Mouse (Mus musculus): ENCODE measurements around the gene Kdm2a. TPM values are rescaled to one million over a fixed set of nuclear protein-coding genes. Genes with fewer than 3 reads are reported as not detected.

The Kdm2a gene
- polyA plus RNA-seq, 1 experiment = 98.9 TPM

DNA sequence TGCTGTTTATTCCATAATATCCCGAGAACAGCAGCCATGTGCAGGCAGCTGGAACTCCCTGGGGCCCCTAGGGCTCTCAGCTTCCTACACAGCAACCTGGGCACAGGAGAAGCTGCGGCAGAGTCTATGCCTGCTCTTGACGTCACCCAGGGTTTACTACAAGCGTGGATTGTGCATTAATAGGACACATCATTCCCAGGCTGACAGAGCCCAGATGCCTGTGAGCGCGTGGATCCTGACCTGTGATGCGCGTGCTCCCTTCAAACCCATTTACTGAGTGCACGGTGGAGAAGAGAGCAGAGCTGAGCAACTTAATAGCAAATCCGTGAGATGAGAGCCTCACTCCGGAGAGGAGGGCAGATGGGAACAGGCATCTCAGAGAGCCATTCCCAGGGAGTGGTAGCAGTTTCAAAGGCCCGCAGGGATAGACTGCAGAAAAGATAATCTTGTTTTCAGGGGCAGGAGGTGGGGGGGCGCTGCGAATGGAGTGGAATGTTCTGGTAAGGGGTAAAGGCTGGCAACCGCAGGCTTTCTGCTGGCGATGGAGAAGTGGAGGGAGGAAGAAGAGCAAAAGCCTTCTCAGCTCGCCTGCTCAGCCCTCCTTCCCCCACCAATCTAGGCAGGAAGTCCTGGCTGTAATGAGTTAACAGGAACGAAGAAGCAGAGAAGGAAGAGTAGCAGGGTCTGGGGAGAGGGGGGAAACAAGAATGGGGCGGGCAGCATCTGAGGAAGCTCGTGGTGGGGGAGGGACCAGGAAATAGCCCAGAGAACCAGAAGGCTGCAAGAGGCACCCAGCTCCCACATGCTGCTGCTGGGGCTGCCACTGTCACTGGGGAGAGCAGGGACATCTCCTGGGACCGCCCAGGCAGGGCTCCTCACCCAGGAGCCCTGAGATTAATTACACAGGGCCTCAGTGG, 96.1 kb downstream of the Kdm2a start:
- Histone ChIP-seq H3K36me3 (ENCODE audit: control insufficient read depth, insufficient read depth, low read length) (peaks cover 6% of the 10 kb centered on the region; the same call in 1 of the 2 replicates), H3K27me3 (ENCODE audit: control insufficient read depth, insufficient read depth, low read length) (no peaks in the 10 kb centered on the region), H3K27ac (ENCODE audit: insufficient read depth, low read length) (peak overlapping the region; percentile 99), H3K4me3 (ENCODE audit: extremely low read depth, insufficient read depth, insufficient read length) (peak overlapping the region; percentile 51), H3K4me1 (ENCODE audit: control insufficient read depth, insufficient read depth, insufficient read length) (peaks cover 57% of the 10 kb centered on the region; the same call in 1 of the 2 replicates)
- peak in 1 of 2 experiments; percentile 87 for DNase-seq (ENCODE audit: low read depth in 1 of 2, low spot score in 2 of 2)
- TF ChIP-seq CTCF (IDR thresholded peaks at IDR 0.05; ENCODE audit: extremely low read depth, insufficient read depth, insufficient read length, insufficient replicate concordance) = no peak
- TF ChIP-seq POLR2A (IDR thresholded peaks at IDR 0.05; ENCODE audit: low read depth, low read length) = peak; percentile 69
- 10% methylated on average over 21 of the region's 21 CpGs for WGBS

DNA sequence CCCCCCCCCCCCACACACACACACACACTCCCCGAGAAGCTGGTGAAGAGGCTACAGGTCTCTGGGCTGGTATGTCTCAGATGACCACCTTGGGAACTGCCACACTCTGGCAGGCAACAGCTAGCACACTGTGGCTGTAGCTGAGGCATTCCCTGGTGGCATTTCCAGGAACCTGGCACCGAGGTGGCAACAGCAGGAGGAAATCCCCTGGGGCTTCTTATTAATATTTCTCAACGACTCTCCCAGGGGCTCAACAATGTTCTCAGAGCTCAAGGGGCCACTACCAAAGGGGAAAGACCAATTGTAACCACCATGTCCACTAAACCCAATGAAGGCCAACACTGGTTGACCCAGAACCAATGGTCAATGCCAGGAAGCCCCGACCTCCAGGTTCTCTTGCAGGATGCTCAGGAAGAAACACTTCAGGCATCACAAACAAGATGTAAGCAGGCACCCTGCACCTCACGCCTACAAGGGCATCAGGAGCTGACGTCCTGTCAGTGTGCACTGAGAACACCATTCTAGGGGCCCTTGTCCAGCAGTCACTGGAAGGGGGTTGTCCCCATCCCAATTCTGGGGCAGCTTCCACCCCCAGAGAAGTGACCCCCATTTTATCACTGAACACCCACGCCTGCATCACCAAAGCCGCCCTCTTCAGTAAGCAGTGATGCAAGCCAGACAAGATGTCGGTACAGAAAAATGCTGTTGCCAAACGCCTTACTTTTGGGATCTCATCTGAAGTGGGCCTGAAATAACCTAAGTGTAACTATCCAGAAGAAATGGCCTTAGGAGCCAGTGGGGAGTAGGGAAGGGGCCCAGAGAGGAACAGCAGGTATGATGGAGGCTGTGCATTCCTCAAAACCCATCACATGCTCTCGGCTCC, 97.0 kb downstream of the Kdm2a start:
- Histone ChIP-seq H3K4me1 (ENCODE audit: control insufficient read depth, insufficient read depth, insufficient read length) (peaks cover 61% of the 10 kb centered on the region; the same call in 1 of the 2 replicates), H3K36me3 (ENCODE audit: control insufficient read depth, insufficient read depth, low read length) (peaks cover 8% of the 10 kb centered on the region; the same call in 1 of the 2 replicates), H3K4me3 (ENCODE audit: extremely low read depth, insufficient read depth, insufficient read length) (peak overlapping the region; percentile 51), H3K27me3 (ENCODE audit: control insufficient read depth, insufficient read depth, low read length) (no peaks in the 10 kb centered on the region), H3K27ac (ENCODE audit: insufficient read depth, low read length) (peak overlapping the region; percentile 94)
- no peak for TF ChIP-seq CTCF (IDR thresholded peaks at IDR 0.05; ENCODE audit: extremely low read depth, insufficient read depth, insufficient read length, insufficient replicate concordance)
- TF ChIP-seq POLR2A (IDR thresholded peaks at IDR 0.05; ENCODE audit: low read depth, low read length) = no peak
- WGBS = 18% methylated on average over 11 of the region's 11 CpGs
- peak in 1 of 2 experiments; percentile 6 for DNase-seq (ENCODE audit: low read depth in 1 of 2, low spot score in 2 of 2)

DNA sequence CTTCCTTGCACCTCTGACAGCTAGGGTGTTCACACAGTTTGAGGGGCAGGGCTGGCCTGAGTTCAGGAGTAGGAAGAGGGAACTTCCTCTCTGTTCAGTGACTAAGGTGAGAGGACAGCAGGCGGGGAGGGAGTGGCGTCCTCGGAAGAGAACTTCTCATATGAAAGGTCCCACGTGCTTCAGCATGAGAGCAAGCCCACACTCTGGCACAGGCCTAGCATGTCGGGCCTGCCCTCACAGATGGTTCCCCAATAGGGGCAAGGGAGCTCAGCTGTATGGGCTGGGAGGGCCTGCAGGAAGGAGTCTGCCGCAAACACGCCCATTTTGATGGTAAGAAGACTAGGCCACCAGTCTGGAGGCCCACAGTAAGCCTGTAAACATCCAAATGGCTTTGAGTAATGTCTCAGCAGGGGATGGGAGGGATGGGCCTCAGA, 97.8 kb downstream of the Kdm2a start:
- peak overlapping the region; percentile 94 for H3K27ac ChIP-seq (ENCODE audit: insufficient read depth, low read length)
- peak overlapping the region; percentile 31; the same call in 1 of the 2 replicates for H3K4me3 ChIP-seq (ENCODE audit: extremely low read depth, insufficient read depth, insufficient read length)
- H3K27me3 ChIP-seq (ENCODE audit: control insufficient read depth, insufficient read depth, low read length) = no peaks in the 10 kb centered on the region
- WGBS = 4% methylated on average over 7 of the region's 7 CpGs
- H3K36me3 ChIP-seq (ENCODE audit: control insufficient read depth, insufficient read depth, low read length) = peaks cover 11% of the 10 kb centered on the region
- peak; percentile 87 to 91 for DNase-seq (ENCODE audit: low read depth in 1 of 2, low spot score in 2 of 2)
- peaks cover 66% of the 10 kb centered on the region; the same call in 1 of the 2 replicates for H3K4me1 ChIP-seq (ENCODE audit: control insufficient read depth, insufficient read depth, insufficient read length)
- peak; percentile 16 for TF ChIP-seq POLR2A (IDR thresholded peaks at IDR 0.05; ENCODE audit: low read depth, low read length)
- no peak for TF ChIP-seq CTCF (IDR thresholded peaks at IDR 0.05; ENCODE audit: extremely low read depth, insufficient read depth, insufficient read length, insufficient replicate concordance)

DNA sequence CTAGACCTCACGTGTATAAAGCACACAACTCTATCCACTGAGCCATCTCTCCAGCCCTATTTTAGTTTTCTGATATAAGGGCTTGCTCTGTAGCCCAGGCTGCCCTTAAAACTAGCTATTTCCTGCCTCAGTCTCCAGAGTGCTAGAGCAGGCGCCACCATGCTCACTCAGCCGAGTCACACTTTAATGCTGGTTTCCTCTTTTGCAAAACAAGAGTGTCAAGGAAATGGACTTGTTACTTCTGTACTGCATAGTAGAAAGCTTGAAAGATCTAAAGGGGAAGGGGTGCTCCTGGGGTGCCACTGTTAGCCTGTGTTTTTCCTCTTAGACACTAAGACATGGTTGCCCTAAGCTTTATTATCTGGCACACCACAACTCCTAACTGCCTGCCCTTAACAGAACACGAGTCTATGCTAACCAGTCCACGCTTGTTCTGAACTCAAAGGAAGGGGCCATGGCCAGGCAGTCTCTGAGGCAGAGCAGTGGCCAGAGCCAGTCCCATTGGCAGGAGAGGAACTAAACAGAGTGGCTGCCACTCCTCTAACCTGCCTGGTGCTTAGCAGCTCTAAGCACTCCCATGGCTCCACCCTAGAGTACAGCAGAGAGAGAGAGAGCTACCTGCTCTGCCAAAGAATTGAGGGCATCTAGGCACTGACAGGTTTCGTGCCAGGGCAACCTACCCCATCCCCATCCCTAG, 98.4 kb downstream of the Kdm2a start:
- peak; percentile 58 to 78 for DNase-seq (ENCODE audit: low read depth in 1 of 2, low spot score in 2 of 2)
- WGBS = 13% methylated on average over 6 of the region's 6 CpGs
- TF ChIP-seq CTCF (IDR thresholded peaks at IDR 0.05; ENCODE audit: extremely low read depth, insufficient read depth, insufficient read length, insufficient replicate concordance) (no peak), POLR2A (IDR thresholded peaks at IDR 0.05; ENCODE audit: low read depth, low read length) (peak; percentile 31; the same call in 1 of the 2 replicates)
- Histone ChIP-seq H3K27me3 (ENCODE audit: control insufficient read depth, insufficient read depth, low read length) (no peaks in the 10 kb centered on the region), H3K27ac (ENCODE audit: insufficient read depth, low read length) (peak overlapping the region; percentile 94), H3K4me1 (ENCODE audit: control insufficient read depth, insufficient read depth, insufficient read length) (peaks cover 72% of the 10 kb centered on the region; the same call in 1 of the 2 replicates), H3K36me3 (ENCODE audit: control insufficient read depth, insufficient read depth, low read length) (peaks cover 11% of the 10 kb centered on the region), H3K4me3 (ENCODE audit: extremely low read depth, insufficient read depth, insufficient read length) (peak overlapping the region; percentile 31; the same call in 1 of the 2 replicates)

DNA sequence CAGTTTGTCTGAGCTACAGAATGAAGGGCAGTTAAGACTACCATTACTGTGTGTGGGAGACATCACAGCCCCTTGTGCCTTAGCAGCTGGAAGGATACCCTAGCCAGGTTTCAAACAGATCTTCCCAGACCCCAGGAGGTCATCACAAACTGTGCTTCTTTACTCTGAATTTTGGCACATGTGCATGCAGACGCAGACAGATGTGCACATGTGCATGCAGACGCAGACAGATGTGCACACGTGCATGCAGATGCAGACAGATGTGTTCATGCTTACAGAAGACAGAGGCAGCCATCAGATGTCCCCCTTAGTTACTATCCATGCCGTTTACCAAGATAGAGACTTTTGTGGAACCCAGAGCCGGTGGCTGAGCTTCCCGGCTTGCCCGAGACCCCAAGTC, 99.0 kb downstream of the Kdm2a start:
- H3K27me3 ChIP-seq (ENCODE audit: control insufficient read depth, insufficient read depth, low read length) = no peaks in the 10 kb centered on the region
- H3K4me3 ChIP-seq (ENCODE audit: extremely low read depth, insufficient read depth, insufficient read length) = 0 out of 2 replicates have a peak overlapping the region, but pooled peaks have one; percentile 2
- no peak for TF ChIP-seq POLR2A (IDR thresholded peaks at IDR 0.05; ENCODE audit: low read depth, low read length)
- no peak for TF ChIP-seq CTCF (IDR thresholded peaks at IDR 0.05; ENCODE audit: extremely low read depth, insufficient read depth, insufficient read length, insufficient replicate concordance)
- peak overlapping the region; percentile 94 for H3K27ac ChIP-seq (ENCODE audit: insufficient read depth, low read length)
- H3K4me1 ChIP-seq (ENCODE audit: control insufficient read depth, insufficient read depth, insufficient read length) = peaks cover 75% of the 10 kb centered on the region; the same call in 1 of the 2 replicates
- H3K36me3 ChIP-seq (ENCODE audit: control insufficient read depth, insufficient read depth, low read length) = peaks cover 11% of the 10 kb centered on the region
- WGBS = 40% methylated on average over 7 of the region's 7 CpGs
- no peak for DNase-seq (ENCODE audit: low read depth in 1 of 2, low spot score in 2 of 2)

Data from spleen, adult 2 months (tissue).